Mouse (Mus musculus): Measurements from ENCODE around the gene Kif16b.

DNA sequence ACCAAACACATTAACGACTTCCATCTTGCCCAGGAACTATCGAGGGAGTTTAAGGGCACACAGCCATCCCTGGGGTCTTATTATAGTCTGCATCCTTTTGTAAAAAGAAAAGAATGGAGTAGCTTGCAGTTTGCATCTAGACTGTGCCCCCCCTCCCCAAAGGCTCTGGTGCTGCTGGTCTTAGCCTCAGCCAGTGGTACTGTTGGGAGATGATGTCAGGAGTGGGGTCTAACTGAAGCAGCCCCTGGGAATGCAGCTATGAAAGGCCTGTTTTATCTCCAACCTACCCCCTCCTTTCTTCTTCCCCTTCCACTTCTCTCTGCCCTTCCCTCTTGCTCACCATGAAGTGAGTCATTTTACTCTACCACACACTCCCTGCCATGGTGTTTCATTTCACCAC, 298.1 kb downstream of the Kif16b start:
- TF ChIP-seq CTCF (IDR thresholded peaks at IDR 0.05), result no peak
- no peak for TF ChIP-seq EP300 (IDR thresholded peaks at IDR 0.05; ENCODE audit: insufficient read depth, low read depth, low read length)
- no peak for TF ChIP-seq POLR2A (IDR thresholded peaks at IDR 0.05; ENCODE audit: insufficient read depth, low read depth, low read length)

Data from heart, adult 2 months (tissue).